Mouse (Mus musculus): Measurements from ENCODE around the gene Gria2. TPM values are rescaled to one million over a fixed set of nuclear protein-coding genes. Genes with fewer than 3 reads are reported as not detected.
A peak's percentile ranks its signal among the peaks of the same experiment; 100 is the strongest.

Gene Gria2
- polyA plus RNA-seq, 1 experiment from 2014 or later, result 14.6 TPM

- H3K4me1 ChIP-seq (replicated peaks; ENCODE audit: control insufficient read depth, insufficient read depth, low read length), result no peaks in the 10 kb centered on the region
- H3K27me3 ChIP-seq (ENCODE audit: control insufficient read depth, insufficient read depth, low read length), result no peaks in the 10 kb centered on the region; the same call in 1 of the 2 replicates
- H3K9ac ChIP-seq (ENCODE audit: low read length), result no peak overlapping the region
- H3K4me2 ChIP-seq (ENCODE audit: low read depth, low read length, severe bottlenecking), result no peak overlapping the region
- ATAC-seq (replicated peaks; ENCODE audit: low FRiP score) (no peak), DNase-seq (ENCODE audit: low spot score) (no peak)
- no peaks in the 10 kb centered on the region for H3K36me3 ChIP-seq (ENCODE audit: control insufficient read depth, insufficient read depth, low read length)
- 16% methylated on average over 1 of the region's 1 CpGs for WGBS
- no peak overlapping the region for H3K4me3 ChIP-seq (ENCODE audit: low read depth, low read length)
- no peak overlapping the region for H3K27ac ChIP-seq (ENCODE audit: low read depth, low read length)
- no peaks in the 10 kb centered on the region for H3K9me3 ChIP-seq (ENCODE audit: control insufficient read depth, low read length)
Observed at GRCm38 (mm10) chr3:80805327-80805726, 2.7 kb upstream of the Gria2 start.

DNA sequence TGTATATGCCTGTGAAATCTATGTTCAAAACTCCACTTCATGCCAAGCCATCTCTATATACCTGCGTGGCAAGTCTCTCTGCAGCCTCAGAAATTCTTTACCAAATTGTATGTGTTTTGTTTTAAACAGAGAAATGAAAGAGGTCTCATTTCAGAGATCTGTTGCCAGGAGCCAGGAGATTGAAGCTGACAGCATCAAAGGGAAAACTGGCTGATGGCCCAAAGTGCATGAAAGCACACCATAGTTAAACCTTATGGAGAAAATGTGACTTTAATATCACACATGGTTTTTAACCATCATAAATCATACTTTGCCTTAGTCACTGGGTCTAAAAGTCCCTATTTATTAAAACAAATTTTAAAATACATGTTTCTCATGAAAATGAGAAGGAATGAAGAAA, 1.2 kb upstream of the Gria2 start:
- Histone ChIP-seq H3K27me3 (ENCODE audit: control insufficient read depth, insufficient read depth, low read length) (no peaks in the 10 kb centered on the region; the same call in 1 of the 2 replicates), H3K9me3 (ENCODE audit: control insufficient read depth, low read length) (no peaks in the 10 kb centered on the region), H3K4me3 (ENCODE audit: low read depth, low read length) (no peak overlapping the region), H3K27ac (ENCODE audit: low read depth, low read length) (no peak overlapping the region), H3K4me1 (replicated peaks; ENCODE audit: control insufficient read depth, insufficient read depth, low read length) (0 out of 2 replicates have a peak, but pooled peaks cover 2% of the 10 kb centered on the region), H3K36me3 (ENCODE audit: control insufficient read depth, insufficient read depth, low read length) (no peaks in the 10 kb centered on the region), H3K9ac (ENCODE audit: low read length) (no peak overlapping the region), H3K4me2 (ENCODE audit: low read depth, low read length, severe bottlenecking) (no peak overlapping the region)
- ATAC-seq (replicated peaks; ENCODE audit: low FRiP score), result no peak
- no peak for DNase-seq (ENCODE audit: low spot score)
- WGBS, result 71% methylated on average over 1 of the region's 1 CpGs

DNA sequence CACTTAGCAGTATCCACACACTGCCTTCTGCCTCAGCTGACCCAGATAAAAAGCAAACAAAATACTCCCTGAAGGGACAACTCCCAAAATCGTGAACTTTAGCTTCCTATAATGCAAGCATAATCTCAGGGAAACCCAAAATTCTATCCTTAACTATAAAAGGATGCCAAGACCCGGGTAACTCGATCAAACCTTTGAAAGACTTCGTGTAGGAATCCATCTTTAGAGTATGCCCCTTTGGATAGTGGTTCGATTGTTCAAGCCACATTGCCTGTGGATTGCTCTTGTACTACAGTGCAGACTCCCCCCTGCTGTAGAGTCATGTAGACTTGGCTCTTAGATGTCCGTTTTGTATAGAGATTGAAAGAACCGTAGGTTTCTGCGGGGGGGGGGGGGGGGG, 576 bp upstream of the Gria2 start:
- H3K9me3 ChIP-seq (ENCODE audit: control insufficient read depth, low read length), result no peaks in the 10 kb centered on the region
- no peaks in the 10 kb centered on the region; the same call in 1 of the 2 replicates for H3K27me3 ChIP-seq (ENCODE audit: control insufficient read depth, insufficient read depth, low read length)
- DNase-seq (ENCODE audit: low spot score), result no peak
- no peak overlapping the region for H3K27ac ChIP-seq (ENCODE audit: low read depth, low read length)
- H3K4me3 ChIP-seq (ENCODE audit: low read depth, low read length), result peak overlapping the region; percentile 47
- H3K9ac ChIP-seq (ENCODE audit: low read length), result peak overlapping the region; percentile 50; the same call in 1 of the 2 replicates
- 46% methylated on average over 8 of the region's 8 CpGs for WGBS
- H3K4me1 ChIP-seq (replicated peaks; ENCODE audit: control insufficient read depth, insufficient read depth, low read length), result 0 out of 2 replicates have a peak, but pooled peaks cover 2% of the 10 kb centered on the region
- no peaks in the 10 kb centered on the region for H3K36me3 ChIP-seq (ENCODE audit: control insufficient read depth, insufficient read depth, low read length)
- H3K4me2 ChIP-seq (ENCODE audit: low read depth, low read length, severe bottlenecking), result peak overlapping the region; percentile 50
- ATAC-seq (replicated peaks; ENCODE audit: low FRiP score), result no peak

GRCm38 (mm10) chr3:80801827-80802310, 766 bp downstream of the Gria2 start:
- Histone ChIP-seq H3K9ac (ENCODE audit: low read length) (peak overlapping the region; percentile 50), H3K4me3 (ENCODE audit: low read depth, low read length) (peak overlapping the region; percentile 47), H3K36me3 (ENCODE audit: control insufficient read depth, insufficient read depth, low read length) (no peaks in the 10 kb centered on the region), H3K9me3 (ENCODE audit: control insufficient read depth, low read length) (no peaks in the 10 kb centered on the region), H3K4me2 (ENCODE audit: low read depth, low read length, severe bottlenecking) (peak overlapping the region; percentile 50), H3K27me3 (ENCODE audit: control insufficient read depth, insufficient read depth, low read length) (no peaks in the 10 kb centered on the region; the same call in 1 of the 2 replicates), H3K4me1 (replicated peaks; ENCODE audit: control insufficient read depth, insufficient read depth, low read length) (0 out of 2 replicates have a peak, but pooled peaks cover 2% of the 10 kb centered on the region), H3K27ac (ENCODE audit: low read depth, low read length) (no peak overlapping the region)
- no peak for ATAC-seq (replicated peaks; ENCODE audit: low FRiP score)
- no peak for DNase-seq (ENCODE audit: low spot score)
- WGBS, result 18% methylated on average over 6 of the region's 6 CpGs

GRCm38 (mm10) chr3:80800995-80801826, 1.4 kb downstream of the Gria2 start:
- H3K4me3 ChIP-seq (ENCODE audit: low read depth, low read length), result peak overlapping the region; percentile 47
- DNase-seq (ENCODE audit: low spot score), result peak; percentile 79
- 0 out of 2 replicates have a peak, but pooled peaks cover 2% of the 10 kb centered on the region for H3K4me1 ChIP-seq (replicated peaks; ENCODE audit: control insufficient read depth, insufficient read depth, low read length)
- H3K27me3 ChIP-seq (ENCODE audit: control insufficient read depth, insufficient read depth, low read length), result no peaks in the 10 kb centered on the region; the same call in 1 of the 2 replicates
- no peak overlapping the region for H3K27ac ChIP-seq (ENCODE audit: low read depth, low read length)
- ATAC-seq (replicated peaks; ENCODE audit: low FRiP score), result peak; percentile 62
- WGBS, result 8% methylated on average over 33 of the region's 33 CpGs
- peak overlapping the region; percentile 50 for H3K9ac ChIP-seq (ENCODE audit: low read length)
- no peaks in the 10 kb centered on the region for H3K36me3 ChIP-seq (ENCODE audit: control insufficient read depth, insufficient read depth, low read length)
- peak overlapping the region; percentile 50 for H3K4me2 ChIP-seq (ENCODE audit: low read depth, low read length, severe bottlenecking)
- H3K9me3 ChIP-seq (ENCODE audit: control insufficient read depth, low read length), result no peaks in the 10 kb centered on the region

GRCm38 (mm10) chr3:80800299-80800994, 2.2 kb downstream of the Gria2 start:
- no peaks in the 10 kb centered on the region for H3K36me3 ChIP-seq (ENCODE audit: control insufficient read depth, insufficient read depth, low read length)
- ATAC-seq (replicated peaks; ENCODE audit: low FRiP score) (peak; percentile 45), DNase-seq (ENCODE audit: low spot score) (peak; percentile 64)
- peak overlapping the region; percentile 47 for H3K4me3 ChIP-seq (ENCODE audit: low read depth, low read length)
- WGBS, result 2% methylated on average over 29 of the region's 29 CpGs
- H3K27me3 ChIP-seq (ENCODE audit: control insufficient read depth, insufficient read depth, low read length), result no peaks in the 10 kb centered on the region; the same call in 1 of the 2 replicates
- 0 out of 2 replicates have a peak, but pooled peaks cover 2% of the 10 kb centered on the region for H3K4me1 ChIP-seq (replicated peaks; ENCODE audit: control insufficient read depth, insufficient read depth, low read length)
- H3K9me3 ChIP-seq (ENCODE audit: control insufficient read depth, low read length), result no peaks in the 10 kb centered on the region
- H3K9ac ChIP-seq (ENCODE audit: low read length), result peak overlapping the region; percentile 50
- H3K27ac ChIP-seq (ENCODE audit: low read depth, low read length), result no peak overlapping the region
- H3K4me2 ChIP-seq (ENCODE audit: low read depth, low read length, severe bottlenecking), result peak overlapping the region; percentile 50

DNA sequence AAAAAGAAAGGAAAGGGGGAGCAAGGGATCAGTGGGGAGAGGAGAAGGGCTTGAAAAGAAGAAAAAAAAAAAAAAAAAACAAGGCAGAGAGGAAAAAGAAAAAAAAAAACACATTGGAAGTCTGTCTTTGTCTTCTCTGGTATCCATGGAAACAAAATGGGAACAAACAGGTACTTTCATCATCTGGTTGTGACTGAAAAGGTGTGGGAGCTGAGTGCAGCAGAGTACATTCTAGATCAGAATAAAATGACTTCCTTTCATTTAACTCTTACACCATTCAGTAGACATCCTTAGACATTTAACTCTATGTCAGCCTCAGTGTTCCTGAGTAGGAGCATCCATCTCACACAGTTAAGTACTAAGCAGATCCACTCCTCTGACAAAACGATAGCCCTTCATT, 4.7 kb downstream of the Gria2 start:
- H3K27ac ChIP-seq (ENCODE audit: low read depth, low read length), result no peak overlapping the region
- H3K4me3 ChIP-seq (ENCODE audit: low read depth, low read length), result no peak overlapping the region
- ATAC-seq (replicated peaks; ENCODE audit: low FRiP score) (no peak), DNase-seq (ENCODE audit: low spot score) (no peak)
- no peaks in the 10 kb centered on the region; the same call in 1 of the 2 replicates for H3K27me3 ChIP-seq (ENCODE audit: control insufficient read depth, insufficient read depth, low read length)
- H3K9ac ChIP-seq (ENCODE audit: low read length), result no peak overlapping the region
- H3K36me3 ChIP-seq (ENCODE audit: control insufficient read depth, insufficient read depth, low read length), result no peaks in the 10 kb centered on the region
- WGBS, result 74% methylated on average over 1 of the region's 1 CpGs
- H3K4me2 ChIP-seq (ENCODE audit: low read depth, low read length, severe bottlenecking), result no peak overlapping the region
- H3K9me3 ChIP-seq (ENCODE audit: control insufficient read depth, low read length), result no peaks in the 10 kb centered on the region
- 0 out of 2 replicates have a peak, but pooled peaks cover 2% of the 10 kb centered on the region for H3K4me1 ChIP-seq (replicated peaks; ENCODE audit: control insufficient read depth, insufficient read depth, low read length)

DNA sequence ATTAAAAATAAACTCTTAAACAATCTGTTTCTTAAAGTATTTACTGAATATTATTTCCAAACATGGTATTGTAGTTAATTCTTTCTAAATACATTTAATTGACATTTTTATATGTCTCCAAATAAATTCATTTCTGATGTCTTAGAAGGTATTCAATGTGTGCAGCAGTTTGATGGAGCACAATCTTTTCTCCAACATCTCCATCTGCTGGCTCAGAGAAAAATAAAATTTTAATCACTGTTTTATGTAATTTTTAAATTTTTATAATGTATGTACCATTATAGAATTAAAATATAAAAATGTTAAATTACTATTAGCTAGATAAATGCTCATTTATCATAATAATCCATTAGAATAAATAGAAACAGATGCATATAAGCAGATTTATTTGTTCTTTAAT, 5.9 kb downstream of the Gria2 start:
- Histone ChIP-seq H3K9me3 (ENCODE audit: control insufficient read depth, low read length) (no peaks in the 10 kb centered on the region), H3K27me3 (ENCODE audit: control insufficient read depth, insufficient read depth, low read length) (no peaks in the 10 kb centered on the region; the same call in 1 of the 2 replicates), H3K27ac (ENCODE audit: low read depth, low read length) (no peak overlapping the region), H3K36me3 (ENCODE audit: control insufficient read depth, insufficient read depth, low read length) (no peaks in the 10 kb centered on the region), H3K4me2 (ENCODE audit: low read depth, low read length, severe bottlenecking) (no peak overlapping the region), H3K9ac (ENCODE audit: low read length) (no peak overlapping the region), H3K4me1 (replicated peaks; ENCODE audit: control insufficient read depth, insufficient read depth, low read length) (0 out of 2 replicates have a peak, but pooled peaks cover 2% of the 10 kb centered on the region), H3K4me3 (ENCODE audit: low read depth, low read length) (no peak overlapping the region)
- ATAC-seq (replicated peaks; ENCODE audit: low FRiP score), result no peak
- DNase-seq (ENCODE audit: low spot score), result no peak
